Mouse (Mus musculus): ENCODE results near the gene Sds. TPM values are rescaled to one million over a fixed set of nuclear protein-coding genes. Genes with fewer than 3 reads are reported as not detected.

Gene Sds
- polyA plus RNA-seq, 1 experiment from 2014 or later: not detected

DNA sequence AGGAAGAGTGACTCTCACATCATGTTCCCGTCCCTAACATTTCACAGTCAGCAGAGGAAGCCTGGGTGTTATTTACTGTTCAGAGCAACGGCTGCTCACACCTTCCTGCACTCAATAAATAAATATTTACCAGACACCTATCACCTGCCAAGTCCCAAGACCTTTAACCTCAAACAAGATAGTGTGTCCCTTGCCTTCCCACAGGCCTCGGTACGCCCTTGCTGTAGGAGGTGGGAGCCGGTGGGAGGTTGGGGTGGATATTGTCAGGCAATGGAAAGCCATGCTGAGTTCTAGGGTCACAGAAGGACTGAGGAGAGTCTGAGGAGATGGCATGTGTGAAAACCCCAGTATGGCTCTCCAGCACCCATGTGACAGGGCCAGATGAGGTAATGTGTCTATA lies 8.0 kb upstream of the Sds start:
- ATAC-seq (ENCODE audit: low FRiP score): no peak
- Histone ChIP-seq H3K9ac (replicated peaks) (no peak overlapping the region), H3K27me3 (replicated peaks) (no peaks in the 10 kb centered on the region), H3K4me2 (no peak overlapping the region), H3K4me3 (replicated peaks) (no peak overlapping the region), H3K9me3 (replicated peaks) (0 out of 2 replicates have a peak, but pooled peaks cover 2% of the 10 kb centered on the region), H3K36me3 (no peaks in the 10 kb centered on the region), H3K27ac (replicated peaks) (no peak overlapping the region), H3K4me1 (peaks cover 7% of the 10 kb centered on the region; the same call in 1 of the 2 replicates)
- WGBS: 77% methylated on average over 5 of the region's 5 CpGs

DNA sequence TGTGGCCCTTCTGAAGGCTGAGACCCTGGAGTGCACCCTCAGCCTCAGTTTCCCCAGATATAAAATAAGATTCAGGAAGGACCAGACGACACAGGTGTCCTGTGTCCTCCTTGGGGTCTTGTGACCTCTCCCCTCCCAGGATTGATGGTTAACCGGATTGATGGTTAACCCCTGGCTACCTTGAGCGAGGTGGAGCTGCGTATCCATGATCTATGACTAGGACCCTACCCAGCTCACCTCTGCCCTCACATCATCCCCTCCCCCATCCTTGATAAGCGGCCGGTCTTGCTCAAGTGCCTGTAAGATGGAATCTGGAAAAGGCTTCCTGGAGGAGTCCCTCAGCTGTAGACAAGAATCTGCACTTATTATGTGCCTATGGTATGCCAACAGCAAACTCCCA lies 7.5 kb upstream of the Sds start:
- Histone ChIP-seq H3K4me2 (no peak overlapping the region), H3K9ac (replicated peaks) (no peak overlapping the region), H3K4me1 (peaks cover 7% of the 10 kb centered on the region; the same call in 1 of the 2 replicates), H3K4me3 (replicated peaks) (no peak overlapping the region), H3K9me3 (replicated peaks) (0 out of 2 replicates have a peak, but pooled peaks cover 2% of the 10 kb centered on the region), H3K36me3 (no peaks in the 10 kb centered on the region), H3K27ac (replicated peaks) (no peak overlapping the region), H3K27me3 (replicated peaks) (no peaks in the 10 kb centered on the region)
- WGBS: 92% methylated on average over 6 of the region's 6 CpGs
- ATAC-seq (ENCODE audit: low FRiP score): no peak

DNA sequence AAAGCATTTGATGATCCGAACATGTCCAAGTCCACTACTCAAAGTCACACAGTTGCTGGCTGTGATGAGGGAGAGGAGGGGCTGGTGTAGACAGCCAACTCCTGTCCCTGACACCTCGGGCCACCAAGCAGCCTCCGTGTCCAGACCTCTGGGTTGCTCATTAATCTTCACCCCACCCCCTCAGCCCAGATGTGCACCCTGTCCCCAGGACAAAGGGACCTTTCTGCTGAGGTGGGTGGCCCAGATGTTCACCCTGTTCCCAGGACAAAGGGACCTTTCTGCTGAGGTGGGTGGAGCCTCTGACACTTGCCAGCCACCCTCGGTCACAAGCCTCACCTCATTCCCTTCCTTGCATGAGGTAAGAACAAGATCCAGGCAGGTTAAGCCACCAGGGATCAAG lies 4.8 kb upstream of the Sds start:
- Histone ChIP-seq H3K4me1 (peaks cover 6% of the 10 kb centered on the region; the same call in 1 of the 2 replicates), H3K4me3 (replicated peaks) (no peak overlapping the region), H3K27me3 (replicated peaks) (0 out of 2 replicates have a peak, but pooled peaks cover 4% of the 10 kb centered on the region), H3K36me3 (no peaks in the 10 kb centered on the region), H3K9me3 (replicated peaks) (no peaks in the 10 kb centered on the region), H3K9ac (replicated peaks) (no peak overlapping the region), H3K4me2 (no peak overlapping the region), H3K27ac (replicated peaks) (no peak overlapping the region)
- 50% methylated on average over 4 of the region's 4 CpGs for WGBS
- no peak for ATAC-seq (ENCODE audit: low FRiP score)

DNA sequence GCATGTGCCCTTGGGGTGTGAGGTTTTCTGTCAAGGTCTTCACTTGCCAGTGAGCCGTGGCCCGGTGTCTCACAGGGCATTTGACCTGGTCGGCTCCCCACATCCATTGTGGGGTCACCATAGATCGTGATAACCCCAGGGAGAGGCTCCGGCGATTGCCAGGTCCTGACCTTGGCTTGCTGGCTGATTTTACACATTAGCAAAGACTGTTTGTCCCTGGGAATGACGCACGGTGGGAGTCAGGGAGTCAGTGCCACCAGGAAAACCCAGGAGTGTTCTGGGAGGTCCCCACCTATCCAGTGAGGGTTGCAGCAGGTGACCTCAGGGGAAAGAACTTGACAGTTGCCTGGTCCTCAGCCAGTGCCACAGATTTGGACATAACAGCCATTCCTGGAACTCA lies 3.6 kb upstream of the Sds start, which contains the start of gene Sdsl:
TSS of gene Sdsl (minus strand) at position 41 of the 400 bp plus-strand sequence.
- Histone ChIP-seq H3K9ac (replicated peaks) (no peak within 1 kb of the TSS), H3K9me3 (replicated peaks) (no peaks in the 10 kb centered on the region), H3K4me2 (no peak within 1 kb of the TSS), H3K27ac (replicated peaks) (no peak within 1 kb of the TSS), H3K4me1 (no peaks in the 10 kb centered on the region), H3K27me3 (replicated peaks) (0 out of 2 replicates have a peak, but pooled peaks cover 4% of the 10 kb centered on the region), H3K4me3 (replicated peaks) (no peak within 1 kb of the TSS), H3K36me3 (no peaks in the 10 kb centered on the region)
- WGBS: 80% methylated on average over 8 of the region's 8 CpGs
- no peak for ATAC-seq (ENCODE audit: low FRiP score)

DNA sequence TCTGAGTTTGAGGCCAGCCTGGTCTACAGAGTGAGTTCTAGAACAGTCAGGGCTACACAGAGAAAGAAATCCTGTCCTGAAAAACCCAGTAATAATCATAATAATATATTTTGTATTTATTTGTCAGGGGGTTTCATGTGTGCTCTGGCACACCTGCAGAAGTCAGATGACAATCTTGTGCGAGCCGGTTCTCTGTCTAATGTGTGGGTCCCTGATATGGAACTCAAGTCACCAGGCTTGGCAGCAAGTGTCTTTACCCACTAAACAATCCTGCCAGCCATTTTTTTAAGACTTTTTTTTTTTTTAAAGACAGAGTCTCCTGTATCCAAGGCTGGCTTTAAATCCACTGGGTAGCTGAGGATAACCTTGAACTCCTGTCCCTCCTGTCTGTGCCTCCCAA lies 3.0 kb upstream of the Sds start:
- H3K9me3 ChIP-seq (replicated peaks): no peaks in the 10 kb centered on the region
- ATAC-seq (ENCODE audit: low FRiP score): no peak
- WGBS: 95% methylated on average over 2 of the region's 2 CpGs

DNA sequence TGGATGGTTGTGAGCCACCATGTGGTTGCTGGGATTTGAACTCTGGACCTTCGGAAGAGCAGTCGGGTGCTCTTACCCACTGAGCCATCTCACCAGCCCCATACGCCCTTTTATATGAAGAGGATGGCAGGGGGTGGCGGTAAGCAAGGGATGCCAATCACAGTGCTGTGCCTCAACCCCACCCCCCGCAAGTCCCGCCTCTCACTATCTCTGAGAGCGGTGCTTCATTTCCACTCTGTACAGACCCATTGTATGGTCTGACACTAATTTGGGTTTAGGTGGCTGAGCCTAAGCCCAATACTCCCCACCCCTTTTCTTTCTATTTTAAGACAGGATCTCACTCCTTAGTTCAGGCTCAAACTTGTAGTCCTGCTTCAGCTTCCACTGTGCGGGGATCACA lies 465 bp upstream of the Sds start:
- Histone ChIP-seq H3K36me3 (no peaks in the 10 kb centered on the region), H3K4me2 (no peak overlapping the region), H3K27ac (replicated peaks) (no peak overlapping the region), H3K27me3 (replicated peaks) (0 out of 2 replicates have a peak, but pooled peaks cover 4% of the 10 kb centered on the region), H3K9me3 (replicated peaks) (no peaks in the 10 kb centered on the region), H3K4me1 (no peaks in the 10 kb centered on the region), H3K9ac (replicated peaks) (no peak overlapping the region), H3K4me3 (replicated peaks) (no peak overlapping the region)
- 46% methylated on average over 8 of the region's 8 CpGs for WGBS
- no peak for ATAC-seq (ENCODE audit: low FRiP score)

More for the DNA sequence above, 3.0 kb upstream of the Sds start:
- H3K27ac ChIP-seq (replicated peaks): no peak overlapping the region
- H3K27me3 ChIP-seq (replicated peaks): 0 out of 2 replicates have a peak, but pooled peaks cover 4% of the 10 kb centered on the region
- no peaks in the 10 kb centered on the region for H3K4me1 ChIP-seq
- no peak overlapping the region for H3K4me3 ChIP-seq (replicated peaks)
- H3K9ac ChIP-seq (replicated peaks): no peak overlapping the region
- no peak overlapping the region for H3K4me2 ChIP-seq
- H3K36me3 ChIP-seq: no peaks in the 10 kb centered on the region

DNA sequence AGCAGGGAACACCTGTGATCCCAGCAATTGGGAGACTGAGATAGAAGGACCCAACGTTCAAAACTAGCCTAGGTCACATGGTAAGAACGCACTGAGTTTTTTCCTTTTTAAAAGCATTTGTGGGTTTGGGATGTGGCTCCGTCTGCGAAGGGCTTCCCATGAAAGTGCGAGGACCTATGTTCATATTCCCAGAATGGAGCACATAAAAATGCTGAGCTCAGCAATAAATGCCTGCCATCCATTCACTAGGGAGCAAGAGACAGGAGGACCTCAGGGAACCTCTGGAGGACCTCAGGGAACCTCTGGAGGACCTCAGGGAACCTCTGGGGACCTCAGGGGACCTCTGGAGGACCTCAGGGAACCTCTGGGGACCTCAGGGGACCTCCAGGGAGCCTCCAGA lies 1.7 kb downstream of the Sds start:
- 92% methylated on average over 5 of the region's 5 CpGs for WGBS

DNA sequence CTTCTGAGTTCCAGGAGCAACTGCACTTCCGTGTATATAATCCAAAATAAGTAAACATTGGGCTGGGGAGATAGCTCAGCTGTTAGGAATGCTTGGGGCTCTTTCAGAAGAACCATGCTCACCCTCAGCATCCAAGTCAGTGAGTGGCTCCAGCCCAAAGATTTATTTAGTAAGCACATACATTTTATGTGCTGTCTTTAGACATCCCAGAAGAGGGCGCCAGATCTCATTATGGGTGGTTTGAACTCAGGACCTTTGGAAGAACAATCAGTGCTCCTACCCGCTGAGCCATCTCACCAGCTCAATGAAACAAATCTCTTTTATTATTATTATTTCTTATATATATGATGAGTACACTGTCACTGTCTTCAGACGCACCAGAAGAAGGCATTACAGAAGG lies 3.2 kb downstream of the Sds start:
- Histone ChIP-seq H3K27me3 (replicated peaks) (0 out of 2 replicates have a peak, but pooled peaks cover 4% of the 10 kb centered on the region), H3K9me3 (replicated peaks) (no peaks in the 10 kb centered on the region), H3K4me1 (no peaks in the 10 kb centered on the region), H3K27ac (replicated peaks) (no peak overlapping the region), H3K4me2 (no peak overlapping the region), H3K36me3 (peaks cover 4% of the 10 kb centered on the region), H3K9ac (replicated peaks) (no peak overlapping the region), H3K4me3 (replicated peaks) (no peak overlapping the region)
- WGBS: 73% methylated on average over 4 of the region's 4 CpGs
- ATAC-seq (ENCODE audit: low FRiP score): no peak

More for the DNA sequence above, 1.7 kb downstream of the Sds start:
- ATAC-seq (ENCODE audit: low FRiP score): no peak
- Histone ChIP-seq H3K4me2 (no peak overlapping the region), H3K27ac (replicated peaks) (no peak overlapping the region), H3K27me3 (replicated peaks) (0 out of 2 replicates have a peak, but pooled peaks cover 4% of the 10 kb centered on the region), H3K9ac (replicated peaks) (no peak overlapping the region), H3K4me1 (no peaks in the 10 kb centered on the region), H3K9me3 (replicated peaks) (no peaks in the 10 kb centered on the region), H3K36me3 (no peaks in the 10 kb centered on the region), H3K4me3 (replicated peaks) (no peak overlapping the region)

DNA sequence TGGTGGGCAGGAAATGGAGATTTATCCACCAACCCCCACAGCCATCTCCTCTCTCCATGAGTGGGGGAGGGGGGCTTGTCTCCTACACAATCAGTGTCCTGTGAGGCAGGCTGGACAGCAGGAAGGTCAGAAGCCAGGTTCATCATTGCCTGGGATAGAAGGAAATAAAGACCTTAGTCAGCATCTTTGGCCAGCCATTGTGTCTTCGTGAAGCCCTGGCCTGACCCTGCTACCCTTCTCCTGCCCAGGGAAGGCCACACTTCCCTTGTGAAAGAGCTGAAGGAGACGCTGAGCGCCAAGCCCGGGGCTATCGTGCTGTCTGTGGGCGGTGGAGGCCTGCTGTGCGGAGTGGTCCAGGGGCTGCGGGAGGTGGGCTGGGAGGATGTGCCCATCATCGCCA lies 4.9 kb downstream of the Sds start:
- Histone ChIP-seq H3K4me3 (replicated peaks) (no peak overlapping the region), H3K4me1 (no peaks in the 10 kb centered on the region), H3K9me3 (replicated peaks) (no peaks in the 10 kb centered on the region), H3K36me3 (peaks cover 20% of the 10 kb centered on the region), H3K9ac (replicated peaks) (no peak overlapping the region), H3K27ac (replicated peaks) (no peak overlapping the region), H3K4me2 (no peak overlapping the region), H3K27me3 (replicated peaks) (0 out of 2 replicates have a peak, but pooled peaks cover under 1% of the 10 kb centered on the region)
- WGBS: 49% methylated on average over 9 of the region's 9 CpGs
- ATAC-seq (ENCODE audit: low FRiP score): no peak

DNA sequence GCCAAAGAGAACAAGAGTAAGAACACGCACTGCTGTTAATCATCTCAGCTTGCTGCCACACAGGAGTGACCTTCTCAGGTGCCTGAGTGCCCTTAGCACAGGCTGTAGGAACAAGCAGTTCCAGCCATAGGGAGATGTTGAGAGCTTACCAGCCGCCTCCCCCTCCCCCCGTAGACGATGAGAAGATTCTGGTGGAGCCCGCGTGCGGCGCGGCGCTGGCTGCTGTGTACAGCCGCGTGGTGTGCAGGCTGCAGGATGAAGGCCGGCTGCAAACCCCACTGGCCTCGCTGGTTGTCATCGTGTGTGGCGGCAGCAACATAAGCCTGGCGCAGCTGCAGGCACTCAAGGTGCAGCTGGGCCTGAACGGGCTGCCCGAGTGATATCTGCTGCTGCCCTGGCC lies 7.1 kb downstream of the Sds start:
- H3K36me3 ChIP-seq: peaks cover 34% of the 10 kb centered on the region
- WGBS: 84% methylated on average over 19 of the region's 19 CpGs
- H3K4me3 ChIP-seq (replicated peaks): no peak overlapping the region
- no peak overlapping the region for H3K9ac ChIP-seq (replicated peaks)
- H3K9me3 ChIP-seq (replicated peaks): no peaks in the 10 kb centered on the region
- no peaks in the 10 kb centered on the region for H3K4me1 ChIP-seq
- no peaks in the 10 kb centered on the region for H3K27me3 ChIP-seq (replicated peaks)
- no peak overlapping the region for H3K27ac ChIP-seq (replicated peaks)
- H3K4me2 ChIP-seq: no peak overlapping the region
- ATAC-seq (ENCODE audit: low FRiP score): no peak

DNA sequence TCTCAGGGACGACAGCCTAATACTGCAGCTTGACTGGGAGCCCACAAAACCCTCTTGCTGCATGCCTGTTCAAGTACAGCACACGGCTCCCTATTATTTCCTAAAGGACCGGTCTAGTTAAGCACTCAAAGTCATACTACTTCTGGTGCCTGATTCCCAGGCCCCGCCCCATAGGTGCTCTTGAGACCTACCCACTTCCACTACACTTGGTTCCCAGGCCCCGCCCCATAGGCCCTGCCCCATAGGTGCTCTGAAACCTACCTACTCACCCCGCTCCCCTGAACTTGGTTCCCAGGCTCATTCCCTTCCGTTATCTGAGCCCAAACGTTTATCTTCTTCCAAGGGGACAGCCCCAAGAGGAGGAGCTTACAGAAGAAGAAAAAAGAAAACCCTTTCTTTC lies 11.5 kb downstream of the Sds start:
- H3K27me3 ChIP-seq (replicated peaks): no peaks in the 10 kb centered on the region
- peaks cover 48% of the 10 kb centered on the region for H3K36me3 ChIP-seq
- H3K27ac ChIP-seq (replicated peaks): no peak overlapping the region
- H3K9ac ChIP-seq (replicated peaks): no peak overlapping the region
- 0 out of 2 replicates have a peak, but pooled peaks cover 3% of the 10 kb centered on the region for H3K4me1 ChIP-seq
- H3K9me3 ChIP-seq (replicated peaks): no peaks in the 10 kb centered on the region
- ATAC-seq (ENCODE audit: low FRiP score): no peak
- WGBS: 93% methylated on average over 8 of the region's 8 CpGs
- H3K4me3 ChIP-seq (replicated peaks): no peak overlapping the region
- no peak overlapping the region for H3K4me2 ChIP-seq

DNA sequence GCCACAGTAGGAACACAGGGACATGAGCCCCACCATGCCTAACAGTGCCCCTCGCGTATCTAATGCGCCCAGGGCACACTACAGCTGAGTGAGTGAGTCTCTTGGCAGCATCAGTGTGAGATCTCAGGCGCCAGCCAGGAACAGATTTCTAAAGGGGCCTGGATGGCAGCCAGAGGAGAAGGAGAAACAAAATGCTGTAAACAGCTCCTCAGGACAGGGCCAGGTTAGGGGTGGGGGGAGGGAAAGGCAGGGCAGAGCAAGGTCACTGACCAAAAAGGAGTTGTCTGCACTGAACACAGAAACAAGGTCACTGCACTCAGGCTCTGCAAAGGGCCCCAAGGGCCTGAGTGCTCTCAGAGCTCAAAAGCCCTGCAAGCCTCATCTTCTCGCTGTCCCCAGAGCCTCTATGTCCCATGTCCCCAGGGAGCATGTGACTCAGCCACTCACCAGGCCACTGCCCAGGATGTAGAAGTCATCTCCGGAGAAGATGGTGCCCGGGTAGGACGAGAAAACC lies 14.4 kb downstream of the Sds start:
- H3K36me3 ChIP-seq: peaks cover 39% of the 10 kb centered on the region
- H3K4me1 ChIP-seq: 0 out of 2 replicates have a peak, but pooled peaks cover 3% of the 10 kb centered on the region
- H3K4me2 ChIP-seq: no peak overlapping the region
- no peaks in the 10 kb centered on the region for H3K9me3 ChIP-seq (replicated peaks)
- WGBS: 72% methylated on average over 8 of the region's 8 CpGs
- peak overlapping the region; percentile 54; the same call in 1 of the 2 replicates for H3K27ac ChIP-seq (replicated peaks)
- H3K4me3 ChIP-seq (replicated peaks): no peak overlapping the region
- ATAC-seq (ENCODE audit: low FRiP score): peak; percentile 43; the same call in 1 of the 2 replicates
- H3K9ac ChIP-seq (replicated peaks): 0 out of 2 replicates have a peak overlapping the region, but pooled peaks have one; percentile 2
- H3K27me3 ChIP-seq (replicated peaks): no peaks in the 10 kb centered on the region
